Mouse (Mus musculus) layer of hippocampus, postnatal 36 days (tissue): ENCODE results near the gene Zfp688. TPM values are rescaled to one million over a fixed set of nuclear protein-coding genes. Genes with fewer than 3 reads are reported as not detected.

ENCODE experiments used
- total RNA-seq, 2 experiments: library from RNA; stranded (reverse); gene quantifications; 2 replicates each; pipeline ENCODE4 v1.2.3; 2021

The Zfp688 gene
- total RNA-seq, 2 experiments from 2014 or later = 12.5 to 17.4 TPM

Other genes with a start within 250 kb of the Zfp688 start
- gene Cd2bp2, start 226.0 kb downstream of the Zfp688 start, total RNA-seq = 10 to 100 TPM; 93.9 to 95.1 TPM
- 100 to 1,000 TPM; 107 to 108 TPM for gene Tbc1d10b, start 213.6 kb downstream of the Zfp688 start, total RNA-seq
- gene Mylpf, start 213.2 kb downstream of the Zfp688 start, total RNA-seq = 1 to 10 TPM in 1 of 2 experiments, not detected in 1; 1.1 TPM
- 10 to 100 TPM; 21.0 TPM for gene Zfp553, start 189.0 kb downstream of the Zfp688 start, total RNA-seq
- gene Sept1, start 188.9 kb downstream of the Zfp688 start, total RNA-seq = 1 to 10 TPM; 5.2 to 5.4 TPM
- 10 to 100 TPM; 69.3 to 74.9 TPM for gene Zfp771, start 177.8 kb downstream of the Zfp688 start, total RNA-seq
- gene Dctpp1, start 161.4 kb downstream of the Zfp688 start, total RNA-seq = 10 to 100 TPM; 21.0 to 21.9 TPM
- gene Sephs2, start 148.0 kb downstream of the Zfp688 start, total RNA-seq = 10 to 100 TPM; 36.1 to 37.2 TPM
- under 1 TPM; 0.10 to 0.35 TPM for gene Itgal, start 125.8 kb downstream of the Zfp688 start, total RNA-seq
- gene Zfp768, start 76.5 kb downstream of the Zfp688 start, total RNA-seq = 10 to 100 TPM; 10.2 to 11.4 TPM
- 1 to 10 TPM; 6.4 to 7.4 TPM for gene Zfp747, start 46.0 kb downstream of the Zfp688 start, total RNA-seq
- 1 to 10 TPM; 2.7 to 3.2 TPM for gene 9130019O22Rik, start 34.9 kb downstream of the Zfp688 start, total RNA-seq
- gene E430018J23Rik, start 28.4 kb downstream of the Zfp688 start, total RNA-seq = 1 to 10 TPM; 6.8 to 7.0 TPM
- 1 to 10 TPM; 3.7 to 4.8 TPM for gene Zfp764, start 15.2 kb downstream of the Zfp688 start, total RNA-seq
- gene Zfp689, start 27.1 kb upstream of the Zfp688 start, total RNA-seq = 1 to 10 TPM; 6.9 to 7.1 TPM
- gene Prr14, start 37.5 kb upstream of the Zfp688 start, total RNA-seq = 10 to 100 TPM; 27.6 to 30.5 TPM
- gene Fbrs, start 57.1 kb upstream of the Zfp688 start, total RNA-seq = 10 to 100 TPM; 61.5 to 65.4 TPM
- 100 to 1,000 TPM; 102 to 114 TPM for gene Srcap, start 89.9 kb upstream of the Zfp688 start, total RNA-seq
- 10 to 100 TPM in 1 of 2 experiments, 1 to 10 TPM in 1; 9.8 to 12.2 TPM for gene Gm42715, start 97.5 kb upstream of the Zfp688 start, total RNA-seq
- gene Tmem265, start 139.3 kb upstream of the Zfp688 start, total RNA-seq = 1 to 10 TPM in 1 of 2 experiments, under 1 TPM in 1; 0.38 to 1.2 TPM
- gene Phkg2, start 151.3 kb upstream of the Zfp688 start, total RNA-seq = 10 to 100 TPM; 86.3 to 95.5 TPM
- gene Ccdc189, start 166.5 kb upstream of the Zfp688 start, total RNA-seq = 1 to 10 TPM; 8.4 to 8.6 TPM
- 10 to 100 TPM; 64.2 to 66.7 TPM for gene Rnf40, start 166.7 kb upstream of the Zfp688 start, total RNA-seq
- 10 to 100 TPM; 23.9 to 24.2 TPM for gene Zfp629, start 193.7 kb upstream of the Zfp688 start, total RNA-seq